Mouse (Mus musculus): ENCODE data around the gene Kcnj8. TPM values are rescaled to one million over a fixed set of nuclear protein-coding genes. Genes with fewer than 3 reads are reported as not detected.
"Not testable (repeated sequence)": the region's sequence is repeated elsewhere in the genome, so short reads cannot be mapped to it uniquely, and the experiment has no call there.

The Kcnj8 gene
- polyA plus RNA-seq, 1 experiment from 2014 or later = 1.4 TPM

- Histone ChIP-seq H3K27ac (no peak overlapping the region), H3K27me3 (ENCODE audit: insufficient read depth, poor library complexity, severe bottlenecking) (0 out of 2 replicates have a peak, but pooled peaks cover 7% of the 10 kb centered on the region), H3K4me3 (no peak overlapping the region), H3K36me3 (no peaks in the 10 kb centered on the region), H3K4me1 (no peaks in the 10 kb centered on the region), H3K9me3 (no peaks in the 10 kb centered on the region)
- WGBS = 11% methylated on average over 6 of the region's 6 CpGs
- no peak for DNase-seq (ENCODE audit: low spot score)
Measured at GRCm38 (mm10) chr6:142519110-142519509, 52.3 kb downstream of the Kcnj8 start.

- H3K9me3 ChIP-seq, H3K36me3 ChIP-seq: not testable (repeated sequence)
- WGBS = 66% methylated on average over 9 of the region's 9 CpGs
Measured at GRCm38 (mm10) chr6:142515379-142515778, 56.0 kb downstream of the Kcnj8 start.

DNA sequence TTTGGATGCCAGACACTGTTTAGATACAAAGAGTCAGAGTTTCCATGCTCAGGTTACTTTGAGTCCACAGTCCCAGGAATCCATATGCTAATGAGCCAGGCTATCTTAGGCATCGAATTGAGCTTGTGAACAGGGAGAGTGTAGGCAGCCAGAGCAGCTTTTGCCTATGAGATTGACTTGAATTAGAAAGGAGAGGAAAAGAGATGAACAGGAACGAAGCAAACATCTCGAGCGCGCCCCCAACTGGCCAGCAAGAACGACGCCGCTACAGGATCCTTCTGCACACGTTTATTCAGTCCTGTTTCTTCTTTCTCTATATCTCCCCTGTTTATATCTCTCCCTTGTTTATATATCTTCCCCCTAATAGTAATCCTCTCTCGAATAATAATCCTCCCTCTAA, 56.5 kb downstream of the Kcnj8 start:
- 4% methylated on average over 10 of the region's 10 CpGs for WGBS
- Histone ChIP-seq H3K4me1 (no peaks in the 10 kb centered on the region), H3K36me3 (no peaks in the 10 kb centered on the region), H3K27ac (no peak overlapping the region), H3K4me3 (no peak overlapping the region), H3K27me3 (ENCODE audit: insufficient read depth, poor library complexity, severe bottlenecking) (peaks cover 33% of the 10 kb centered on the region), H3K9me3 (no peaks in the 10 kb centered on the region)
- DNase-seq (ENCODE audit: low spot score) = no peak

More at GRCm38 (mm10) chr6:142515379-142515778, 56.0 kb downstream of the Kcnj8 start:
- H3K27ac ChIP-seq; H3K4me3 ChIP-seq; H3K4me1 ChIP-seq; DNase-seq (ENCODE audit: low spot score): not testable (repeated sequence)
- peaks cover 33% of the 10 kb centered on the region for H3K27me3 ChIP-seq (ENCODE audit: insufficient read depth, poor library complexity, severe bottlenecking)

Other genes starting within 250 kb of the Kcnj8 start
- 0.08 TPM in 1 of 2 replicates, not detected in the other for gene Slco1a5, start 248.6 kb downstream of the Kcnj8 start, polyA plus RNA-seq (2016; fragmentation: Nextera tagmentation; extraction: Ambion mirVana)
- 13.8 and 14.3 TPM in 2 replicates for gene Pyroxd1, start 226.0 kb downstream of the Kcnj8 start, polyA plus RNA-seq (2016; fragmentation: Nextera tagmentation; extraction: Ambion mirVana)
- 27.9 and 28.0 TPM in 2 replicates for gene Recql, start 184.5 kb downstream of the Kcnj8 start, polyA plus RNA-seq (2016; fragmentation: Nextera tagmentation; extraction: Ambion mirVana)
- 100 and 102 TPM in 2 replicates for gene Golt1b, start 184.4 kb downstream of the Kcnj8 start, polyA plus RNA-seq (2016; fragmentation: Nextera tagmentation; extraction: Ambion mirVana)
- gene Spx, start 158.2 kb downstream of the Kcnj8 start, polyA plus RNA-seq (2016; fragmentation: Nextera tagmentation; extraction: Ambion mirVana) = 0.52 and 0.83 TPM in 2 replicates
- gene Gys2, start 98.5 kb downstream of the Kcnj8 start, polyA plus RNA-seq (2016; fragmentation: Nextera tagmentation; extraction: Ambion mirVana) = 0.05 and 1.4 TPM in 2 replicates
- gene Ldhb, start 63.7 kb downstream of the Kcnj8 start, polyA plus RNA-seq (2016; fragmentation: Nextera tagmentation; extraction: Ambion mirVana) = 470 and 619 TPM in 2 replicates
- 11.2 and 25.6 TPM in 2 replicates for gene Abcc9, start 130.7 kb upstream of the Kcnj8 start, polyA plus RNA-seq (2016; fragmentation: Nextera tagmentation; extraction: Ambion mirVana)
- 100 and 105 TPM in 2 replicates for gene Cmas, start 185.1 kb upstream of the Kcnj8 start, polyA plus RNA-seq (2016; fragmentation: Nextera tagmentation; extraction: Ambion mirVana)
- gene Sult6b2, start 232.9 kb upstream of the Kcnj8 start, polyA plus RNA-seq (2016; fragmentation: Nextera tagmentation; extraction: Ambion mirVana) = 0.06 TPM in 1 of 2 replicates, not detected in the other

Data from heart, embryonic 10.5 days (tissue).